Mouse (Mus musculus): ENCODE results near the gene 1700025G04Rik.

Gene 1700025G04Rik

GRCm38 (mm10) chr1:151900706-151901360 lies 189.1 kb downstream of the 1700025G04Rik start:
- no peak for DNase-seq (ENCODE audit: low read depth, low spot score)

- no peak for DNase-seq (ENCODE audit: low read depth, low spot score)
Observed at GRCm38 (mm10) chr1:151899964-151900363, 190.0 kb downstream of the 1700025G04Rik start.

- no peak for DNase-seq (ENCODE audit: low read depth, low spot score)
Observed at GRCm38 (mm10) chr1:151895406-151895805, 194.5 kb downstream of the 1700025G04Rik start.

- no peak for DNase-seq (ENCODE audit: low read depth, low spot score)
Observed at GRCm38 (mm10) chr1:151893976-151894375, 195.9 kb downstream of the 1700025G04Rik start.

GRCm38 (mm10) chr1:151892008-151892407 lies 197.9 kb downstream of the 1700025G04Rik start:
- DNase-seq (ENCODE audit: low read depth, low spot score), result no peak

DNA sequence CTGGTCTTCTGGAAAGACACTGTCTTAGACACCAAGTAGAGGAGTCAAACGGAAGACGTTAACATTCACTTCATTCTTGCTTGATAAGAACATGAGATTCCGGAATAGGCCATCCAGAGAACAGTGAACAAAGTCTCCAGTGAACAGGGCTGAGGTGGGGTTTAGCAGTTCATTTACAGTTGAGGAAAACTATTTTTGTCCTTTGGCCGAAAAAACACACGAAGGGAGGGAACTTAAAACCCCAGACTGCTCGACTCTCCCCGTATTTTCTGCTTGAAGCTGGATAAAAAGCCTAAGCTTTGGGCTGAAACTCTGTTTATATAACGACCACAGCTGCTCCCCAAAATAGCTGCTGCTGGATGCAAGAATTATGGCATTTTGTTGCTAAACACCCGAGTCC lies 198.7 kb downstream of the 1700025G04Rik start:
- no peak for DNase-seq (ENCODE audit: low read depth, low spot score)

DNA sequence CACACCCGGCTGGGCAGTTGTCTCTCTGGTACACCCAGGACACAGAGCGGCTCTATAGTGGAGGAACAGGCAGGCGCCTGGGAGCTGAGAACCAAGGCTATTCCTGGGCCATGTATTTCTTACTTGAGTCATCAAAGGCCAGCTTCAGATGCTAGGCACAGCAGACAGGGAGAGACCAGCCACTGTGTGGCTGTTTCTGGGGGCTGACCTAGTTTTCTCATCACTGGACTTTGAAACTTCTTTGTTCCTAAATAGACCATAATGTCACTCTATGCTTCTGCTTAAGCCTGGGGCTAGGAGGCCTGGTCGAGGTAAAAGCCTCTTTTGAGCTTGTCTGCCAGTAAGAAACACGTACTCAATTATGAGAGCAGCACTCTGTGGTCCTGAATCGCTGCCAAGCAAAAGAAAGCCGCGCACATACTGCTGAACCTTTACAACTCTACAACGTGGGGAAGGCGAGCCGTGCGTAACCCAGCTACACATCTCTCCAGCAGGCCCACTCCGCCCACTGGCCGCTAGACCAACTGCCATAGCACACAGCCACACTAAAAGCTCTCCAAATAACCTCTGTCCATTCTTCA lies 199.8 kb downstream of the 1700025G04Rik start:
- DNase-seq (ENCODE audit: low read depth, low spot score), result peak; percentile 32

DNA sequence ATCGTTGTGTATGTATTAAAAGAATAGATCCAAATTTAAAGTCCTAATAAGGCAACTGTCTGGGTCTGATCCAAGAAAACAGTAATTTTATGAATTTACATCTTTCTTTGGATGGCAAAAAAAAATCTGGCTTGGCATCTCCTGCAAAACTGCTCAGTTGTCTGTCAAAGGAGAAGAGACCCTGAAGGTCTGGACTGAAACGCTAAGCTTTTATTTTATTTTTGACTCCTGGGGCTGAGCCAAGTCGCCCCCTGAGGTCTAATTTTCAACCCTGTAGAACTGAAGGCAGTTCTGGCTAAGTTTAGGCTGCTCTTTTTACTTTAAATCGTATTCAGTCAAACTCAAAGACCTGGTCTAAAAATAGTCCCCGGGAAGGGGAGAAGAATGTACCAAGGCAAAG lies 202.3 kb downstream of the 1700025G04Rik start:
- no peak for DNase-seq (ENCODE audit: low read depth, low spot score)

GRCm38 (mm10) chr1:151887126-151887525 lies 202.8 kb downstream of the 1700025G04Rik start:
- no peak for DNase-seq (ENCODE audit: low read depth, low spot score)

DNA sequence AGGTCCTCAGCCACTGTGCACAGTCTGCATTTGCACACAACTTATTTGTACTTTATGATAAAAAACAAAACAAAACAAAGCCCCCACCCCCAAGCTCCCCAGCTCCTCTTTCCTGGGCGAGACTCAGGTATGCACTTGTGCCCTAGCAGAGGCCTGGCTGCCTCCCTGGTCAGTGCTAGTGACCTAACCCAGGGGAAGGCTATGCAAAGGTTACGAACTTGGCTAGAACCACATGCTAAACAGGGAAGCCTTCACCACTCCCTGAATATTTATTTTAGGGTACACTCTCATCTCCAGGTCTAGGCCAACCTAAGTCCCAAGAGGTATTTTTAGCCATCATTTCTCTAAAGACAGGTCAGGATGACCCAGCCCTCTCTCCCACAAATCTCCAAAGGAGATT lies 203.8 kb downstream of the 1700025G04Rik start:
- DNase-seq (ENCODE audit: low read depth, low spot score), result no peak

- DNase-seq (ENCODE audit: low read depth, low spot score), result no peak
Observed at GRCm38 (mm10) chr1:151881253-151881652, 208.7 kb downstream of the 1700025G04Rik start.

DNA sequence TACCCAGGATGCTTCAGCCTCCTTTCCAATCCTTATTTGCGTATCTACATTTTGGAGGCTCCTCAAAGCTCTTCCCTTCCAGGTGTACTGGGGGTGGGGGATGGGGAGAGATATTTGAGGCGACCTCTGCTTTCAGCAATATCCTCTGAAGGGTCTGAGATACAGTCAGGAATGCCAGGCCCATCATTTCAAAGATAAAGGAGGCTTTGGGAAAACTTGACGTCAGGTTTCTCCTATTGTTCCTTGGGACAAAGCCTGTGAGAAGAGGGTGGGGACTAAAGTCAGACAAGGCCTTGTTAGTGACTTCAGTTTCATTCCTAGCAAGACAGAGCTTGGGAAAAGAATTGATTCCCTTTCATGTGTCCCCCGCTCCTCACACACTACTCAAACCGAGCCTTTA lies 209.2 kb downstream of the 1700025G04Rik start:
- DNase-seq (ENCODE audit: low read depth, low spot score), result no peak

GRCm38 (mm10) chr1:151879966-151880365 lies 210.0 kb downstream of the 1700025G04Rik start:
- no peak for DNase-seq (ENCODE audit: low read depth, low spot score)

DNA sequence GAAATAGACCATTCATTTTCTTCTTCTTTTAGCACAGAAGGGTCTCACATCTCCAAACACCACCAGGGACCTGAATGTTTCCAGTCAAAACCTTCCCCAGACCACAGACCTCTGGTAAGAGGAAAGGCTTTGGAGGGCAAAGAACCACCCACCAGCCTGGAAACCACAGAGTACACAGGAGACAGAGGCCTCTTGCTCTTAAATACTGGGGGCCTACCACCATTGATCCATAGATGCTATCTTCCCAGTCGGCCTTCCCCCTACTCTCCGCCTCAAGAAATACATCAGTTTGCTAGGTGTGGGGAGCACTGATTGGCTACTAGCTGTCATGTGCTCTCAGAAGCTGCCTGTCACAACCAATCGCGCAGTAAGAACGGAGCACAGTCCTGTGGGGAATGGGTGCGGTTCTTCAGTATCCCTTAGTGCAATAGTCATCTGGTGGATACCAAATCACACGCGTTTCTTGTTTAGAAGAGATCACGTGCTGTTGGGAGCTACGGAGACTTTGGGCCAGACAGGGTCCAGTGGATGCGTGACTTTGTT lies 210.5 kb downstream of the 1700025G04Rik start:
- no peak for DNase-seq (ENCODE audit: low read depth, low spot score)

- no peak for DNase-seq (ENCODE audit: low read depth, low spot score)
Observed at GRCm38 (mm10) chr1:151878411-151878810, 211.5 kb downstream of the 1700025G04Rik start.

DNA sequence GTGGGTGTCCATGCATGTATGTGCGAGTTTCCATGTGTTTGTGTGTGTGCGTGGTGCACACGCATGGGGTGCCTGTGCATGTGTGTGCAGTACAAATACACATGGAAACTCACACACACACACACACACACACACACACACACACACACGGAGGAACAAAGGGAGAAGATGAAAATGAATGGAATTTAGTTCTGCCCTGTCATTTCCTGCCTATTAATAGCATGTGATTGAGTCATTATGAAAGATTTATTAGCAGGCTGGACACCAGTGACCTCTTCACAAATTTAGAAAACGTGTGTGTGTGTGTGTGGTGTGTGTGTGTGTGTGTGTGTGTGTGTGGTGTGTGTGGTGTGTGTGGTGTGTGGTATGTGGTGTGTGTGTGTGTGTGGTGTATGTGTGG lies 217.0 kb downstream of the 1700025G04Rik start:
- DNase-seq (ENCODE audit: low read depth, low spot score), result no peak

DNA sequence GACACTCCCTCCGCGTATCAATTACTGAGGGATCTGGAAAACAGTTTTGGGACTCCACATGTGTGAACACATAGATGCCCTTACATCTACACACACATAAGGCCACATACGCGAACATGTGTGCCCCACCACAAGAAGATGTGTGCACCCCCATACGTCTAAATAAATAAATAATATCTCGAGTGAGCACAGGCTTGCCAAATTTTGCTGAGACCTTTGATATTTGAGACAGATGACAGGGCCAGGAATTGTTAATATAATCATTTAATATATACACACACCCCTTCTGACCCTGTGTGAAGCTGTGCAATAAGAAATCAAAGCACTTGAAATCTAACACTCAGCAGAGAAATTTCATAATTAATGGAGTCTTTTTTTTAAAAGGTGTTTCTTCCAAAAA lies 225.6 kb downstream of the 1700025G04Rik start:
- DNase-seq (ENCODE audit: low read depth, low spot score), result no peak

DNA sequence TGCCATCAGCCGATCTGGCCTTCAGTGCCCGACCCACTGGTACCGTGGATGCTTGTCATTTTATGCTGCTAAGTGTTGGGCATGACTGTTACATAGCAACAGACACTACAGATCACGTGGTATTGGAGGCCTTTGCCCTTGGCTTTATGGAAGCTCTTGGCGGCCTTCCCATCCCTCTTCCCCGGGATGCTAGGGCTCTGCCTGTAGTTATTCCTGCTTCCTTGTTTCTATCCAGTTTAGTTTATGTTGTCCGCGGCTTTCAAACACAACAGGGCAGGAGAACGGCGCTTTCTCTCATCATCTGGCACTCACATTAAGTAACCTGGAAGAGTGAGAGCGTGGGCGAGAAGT lies 226.2 kb downstream of the 1700025G04Rik start:
- no peak for DNase-seq (ENCODE audit: low read depth, low spot score)

- DNase-seq (ENCODE audit: low read depth, low spot score), result no peak
Observed at GRCm38 (mm10) chr1:151863135-151863796, 226.7 kb downstream of the 1700025G04Rik start.

- no peak for DNase-seq (ENCODE audit: low read depth, low spot score)
Observed at GRCm38 (mm10) chr1:151862109-151862508, 227.8 kb downstream of the 1700025G04Rik start.

DNA sequence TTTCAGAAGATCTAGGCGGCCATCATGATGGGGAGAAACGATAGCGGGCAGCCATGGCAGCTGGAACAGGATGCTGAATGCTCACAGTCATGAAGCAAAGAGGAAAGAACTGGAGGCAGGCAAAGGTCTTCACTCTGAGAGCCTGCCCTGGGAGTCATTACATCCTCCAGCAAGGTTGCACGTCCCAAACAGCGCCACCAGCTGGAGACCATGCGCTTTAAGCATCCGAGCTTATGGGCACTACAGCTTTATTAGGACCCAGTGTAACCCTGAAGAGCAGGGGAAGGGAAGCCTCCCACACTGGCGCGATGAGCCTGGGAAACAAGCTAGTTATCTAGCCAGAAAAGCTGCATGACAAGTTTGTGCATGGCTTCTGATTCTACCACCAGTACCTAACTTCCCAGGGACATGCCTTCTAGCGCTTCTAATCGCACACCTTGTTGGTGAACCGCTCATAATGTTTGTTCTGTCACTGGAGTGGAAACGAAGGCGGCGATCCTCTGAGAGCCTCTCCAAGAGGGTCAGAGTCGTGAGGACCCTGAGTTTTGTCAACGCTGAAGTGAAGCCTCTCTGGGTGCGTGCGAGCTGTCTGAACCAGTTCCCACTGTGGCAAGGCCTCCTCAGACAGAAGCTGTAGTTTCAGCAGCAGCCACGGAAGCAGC lies 228.5 kb downstream of the 1700025G04Rik start:
- DNase-seq (ENCODE audit: low read depth, low spot score), result no peak

DNA sequence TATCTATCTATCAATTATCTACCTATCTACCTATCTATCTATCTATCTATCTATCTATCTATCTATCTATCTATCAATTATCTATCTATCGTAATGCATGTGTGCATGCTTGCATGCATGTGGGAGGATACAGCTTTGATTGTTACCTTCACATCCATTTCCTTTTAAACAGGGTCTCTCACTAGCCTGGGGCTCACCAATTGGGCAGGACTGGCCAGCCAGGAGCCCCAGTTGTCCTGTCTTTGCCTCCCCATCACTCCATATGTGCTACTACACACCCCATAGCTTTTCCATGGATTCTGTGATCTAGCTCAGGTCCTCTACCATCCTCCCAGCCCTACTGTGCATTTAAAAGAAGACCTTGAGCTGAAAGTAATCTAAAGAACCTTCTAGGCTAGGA lies 231.5 kb downstream of the 1700025G04Rik start:
- no peak for DNase-seq (ENCODE audit: low read depth, low spot score)
